Mouse (Mus musculus) hindbrain, embryonic 11.5 days (tissue): Measurements from ENCODE around the gene Atp6v0d1. TPM values are rescaled to one million over a fixed set of nuclear protein-coding genes. Genes with fewer than 3 reads are reported as not detected.

Source experiments
- ATAC-seq: fragments of 200-750 bp; cut with Nextera tagmentation; 2 replicates; pipeline ENCODE4 v1.8.0; 2017; ENCODE audit warnings: mild to moderate bottlenecking, moderate TSS enrichment, moderate library complexity; ENCODE audit not compliant: low FRiP score
- DNase-seq: peaks from one replicate; pipeline ENCODE4 v3.0.0-alpha.2; 2015; ENCODE audit warnings: low spot score
- H3K27ac ChIP-seq: fragments of 300-500 bp; sonication (generic); 2 replicates; pipeline ENCODE4 v1.5.1; 2014; ENCODE audit warnings: mild to moderate bottlenecking, low read depth, low read length
- H3K27me3 ChIP-seq: fragments of 300-500 bp; sonication (generic); 2 replicates; pipeline ENCODE4 v1.6.1; 2014; ENCODE audit warnings: mild to moderate bottlenecking, low read length, moderate library complexity, mixed read lengths; ENCODE audit not compliant: control insufficient read depth, insufficient read depth
- H3K36me3 ChIP-seq: fragments of 300-500 bp; sonication (generic); 2 replicates; pipeline ENCODE4 v1.6.1; 2014; ENCODE audit warnings: mild to moderate bottlenecking, low read length, moderate library complexity, mixed read lengths; ENCODE audit not compliant: control insufficient read depth, insufficient read depth
- H3K4me1 ChIP-seq: fragments of 300-500 bp; sonication (generic); replicated peaks from 2 replicates; pipeline ENCODE4 v1.6.1; 2014; ENCODE audit warnings: low read length, mixed read lengths; ENCODE audit not compliant: control insufficient read depth, insufficient read depth
- H3K4me2 ChIP-seq: fragments of 300-500 bp; sonication (generic); replicated peaks from 2 replicates; pipeline ENCODE4 v1.6.1; 2014; ENCODE audit warnings: mild to moderate bottlenecking, low read depth, low read length
- H3K4me3 ChIP-seq: fragments of 300-500 bp; sonication (generic); 2 replicates; pipeline ENCODE4 v1.5.1; 2014; ENCODE audit warnings: low read depth, low read length
- H3K9ac ChIP-seq: fragments of 300-500 bp; sonication (generic); 2 replicates; pipeline ENCODE4 v1.6.1; 2014; ENCODE audit warnings: low read depth, low read length
- H3K9me3 ChIP-seq: fragments of 300-500 bp; sonication (generic); 2 replicates; pipeline ENCODE4 v1.6.1; 2016; ENCODE audit warnings: low read length; ENCODE audit not compliant: control insufficient read depth
- WGBS: fragments of 180-500 bp; shearing (Covaris S2); extraction: QIAGEN DNeasy Blood & Tissue Kit; methylation state at CpG from one replicate; pipeline ENCODE4 v1.1.7; 2014; 5-methylcytosine and 5-hydroxymethylcytosine counted together
- polyA plus RNA-seq: library from polyadenylated mRNA; unstranded; fragments of >200 nt; fragmentation: Nextera tagmentation; extraction: Ambion mirVana; gene quantifications from 2 replicates; pipeline ENCODE4 v1.2.1, GENCODE M21; 2014

Atp6v0d1 gene
- polyA plus RNA-seq, 1 experiment from 2014 or later = 141 TPM

GRCm38 (mm10) chr8:105496439-105497180 is 69.2 kb downstream of the Atp6v0d1 start, which contains the start of gene Zdhhc1:
Gene Zdhhc1, minus strand, starts transcription at chr8:105496902.
- peak within 1 kb of the TSS; percentile 94 for H3K4me2 ChIP-seq
- H3K9me3 ChIP-seq = no peaks in the 10 kb centered on the region
- ATAC-seq (peak; percentile 93), DNase-seq (peak; percentile 94)
- H3K27ac ChIP-seq = peak within 1 kb of the TSS; percentile 43; the same call in 1 of the 2 replicates
- H3K36me3 ChIP-seq = no peaks in the 10 kb centered on the region
- H3K4me3 ChIP-seq = peak within 1 kb of the TSS; percentile 88
- H3K4me1 ChIP-seq = peaks cover 4% of the 10 kb centered on the region; the same call in 1 of the 2 replicates
- H3K9ac ChIP-seq = peak within 1 kb of the TSS; percentile 85
- under 1% methylated on average over 58 of the region's 68 CpGs for WGBS
- no peaks in the 10 kb centered on the region for H3K27me3 ChIP-seq

DNA sequence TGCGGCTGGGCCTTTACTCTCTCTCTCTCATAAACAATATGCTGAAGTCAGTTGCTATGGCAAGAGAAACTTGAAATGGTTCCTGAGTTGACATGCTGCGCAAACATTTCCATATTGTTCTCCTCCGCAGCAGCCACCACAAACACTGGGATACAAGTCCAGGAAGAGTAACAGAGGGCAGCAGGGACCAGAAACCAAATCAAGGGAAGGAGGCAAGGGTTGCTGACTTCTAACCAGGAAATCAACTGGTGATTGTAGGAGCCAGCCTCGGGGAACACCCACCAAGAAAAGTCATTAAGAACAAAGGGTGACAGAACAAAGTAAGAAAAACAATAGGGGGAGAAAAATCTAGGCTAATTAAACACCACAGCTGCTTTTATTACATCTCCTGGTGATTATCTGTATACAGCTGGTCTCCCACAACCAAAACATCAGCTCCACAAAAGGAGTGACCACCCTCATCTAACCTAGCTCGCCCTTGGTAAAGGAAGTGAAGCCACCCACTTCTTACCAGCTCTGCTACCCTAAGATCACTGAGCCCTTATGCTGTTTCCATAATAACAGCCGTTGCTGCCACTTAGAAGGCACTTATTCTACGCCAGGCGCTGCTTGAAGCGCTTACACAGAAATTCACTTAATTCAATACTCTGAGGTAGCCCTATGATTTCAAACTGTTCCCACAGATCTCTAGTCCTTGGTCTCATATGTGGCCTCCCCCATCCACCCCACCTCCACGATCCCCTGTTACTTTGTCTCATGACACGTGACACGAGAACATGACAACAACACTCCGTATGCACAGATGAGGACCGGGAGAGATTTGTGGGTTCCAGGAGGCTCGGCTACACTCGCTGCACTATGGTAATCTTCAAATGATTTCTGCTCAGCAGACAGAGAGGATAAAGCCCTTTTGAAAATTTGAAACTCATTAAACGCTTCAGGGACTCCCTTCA is 70.2 kb downstream of the Atp6v0d1 start:
- 42% methylated on average over 17 of the region's 17 CpGs for WGBS
- ATAC-seq = no peak
- H3K9ac ChIP-seq = peak overlapping the region; percentile 85
- no peaks in the 10 kb centered on the region for H3K27me3 ChIP-seq
- peak; percentile 22 for DNase-seq
- H3K9me3 ChIP-seq = no peaks in the 10 kb centered on the region
- peak overlapping the region; percentile 88 for H3K4me3 ChIP-seq
- H3K36me3 ChIP-seq = no peaks in the 10 kb centered on the region
- H3K27ac ChIP-seq = no peak overlapping the region
- H3K4me2 ChIP-seq = peak overlapping the region; percentile 94
- H3K4me1 ChIP-seq = peaks cover 4% of the 10 kb centered on the region; the same call in 1 of the 2 replicates

DNA sequence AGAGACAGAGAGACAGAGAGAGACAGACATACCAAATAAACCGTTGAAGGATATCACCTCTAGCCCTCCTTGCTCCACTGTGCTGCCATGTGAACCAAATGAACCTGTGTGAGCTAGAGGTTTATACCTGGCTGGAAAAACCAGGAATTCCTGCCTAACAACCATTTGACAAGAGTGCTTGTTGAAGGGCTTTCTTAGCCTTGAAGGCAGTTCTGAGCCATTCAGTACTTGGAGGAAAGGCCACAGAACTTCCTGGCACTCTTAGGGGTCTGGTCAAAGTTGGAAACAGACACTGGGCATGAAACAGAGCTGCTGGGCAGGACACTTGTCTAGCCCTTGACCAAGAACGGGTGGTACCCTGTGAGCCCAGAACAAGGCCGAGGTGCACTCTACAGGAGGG is 71.3 kb downstream of the Atp6v0d1 start:
- Histone ChIP-seq H3K27ac (no peak overlapping the region), H3K4me2 (no peak overlapping the region), H3K9ac (no peak overlapping the region), H3K4me3 (no peak overlapping the region), H3K27me3 (no peaks in the 10 kb centered on the region), H3K4me1 (peaks cover 4% of the 10 kb centered on the region; the same call in 1 of the 2 replicates), H3K9me3 (no peaks in the 10 kb centered on the region), H3K36me3 (no peaks in the 10 kb centered on the region)
- no peak for DNase-seq
- WGBS = 86% methylated on average over 3 of the region's 3 CpGs
- ATAC-seq = no peak

DNA sequence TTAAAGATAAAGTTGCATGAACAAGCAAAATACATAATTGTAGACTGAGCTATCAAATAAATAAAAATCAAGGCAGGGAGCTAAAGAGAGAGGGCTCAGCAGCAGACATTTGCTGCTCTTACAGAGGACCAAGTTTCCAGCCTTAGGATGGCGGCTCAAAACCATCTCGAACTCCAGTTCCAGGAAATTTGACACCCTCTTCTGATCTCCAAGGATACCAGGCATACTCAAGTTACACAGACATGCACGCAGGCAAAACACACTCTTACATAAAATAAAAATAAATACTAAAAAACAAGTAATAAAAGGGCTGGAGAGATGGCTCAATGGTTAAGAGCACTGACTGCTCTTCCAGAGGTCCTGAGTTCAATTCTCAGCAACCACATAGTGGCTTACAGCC is 72.4 kb downstream of the Atp6v0d1 start:
- DNase-seq (no peak), ATAC-seq (no peak)
- Histone ChIP-seq H3K36me3 (no peaks in the 10 kb centered on the region), H3K4me3 (no peak overlapping the region), H3K27me3 (no peaks in the 10 kb centered on the region), H3K9ac (no peak overlapping the region), H3K9me3 (no peaks in the 10 kb centered on the region), H3K27ac (no peak overlapping the region), H3K4me2 (no peak overlapping the region), H3K4me1 (peaks cover 4% of the 10 kb centered on the region; the same call in 1 of the 2 replicates)
- WGBS = 53% methylated on average over 3 of the region's 3 CpGs

DNA sequence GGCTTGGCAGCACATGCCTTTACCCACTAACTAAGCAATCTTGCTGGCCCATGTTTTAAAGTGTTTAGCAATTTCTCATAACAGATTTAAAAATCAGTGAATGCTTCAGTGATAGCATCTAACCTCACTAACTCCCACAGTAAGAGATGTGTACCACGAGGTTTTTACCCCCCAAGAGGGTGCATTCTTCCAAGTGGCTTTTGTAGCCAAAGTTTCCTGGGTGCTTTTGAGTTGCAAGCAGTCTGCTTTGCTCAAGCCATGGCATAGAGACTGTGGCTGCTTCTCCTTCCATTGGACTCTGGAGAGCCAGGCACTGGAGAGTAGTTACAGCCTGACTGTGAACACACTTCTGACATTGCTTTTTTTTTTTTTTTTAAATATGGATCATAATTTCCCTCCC is 76.6 kb downstream of the Atp6v0d1 start:
- no peak for ATAC-seq
- WGBS = 53% methylated on average over 1 of the region's 1 CpGs
- Histone ChIP-seq H3K9me3 (no peaks in the 10 kb centered on the region), H3K27ac (no peak overlapping the region), H3K4me2 (no peak overlapping the region), H3K4me3 (no peak overlapping the region), H3K4me1 (no peaks in the 10 kb centered on the region), H3K36me3 (no peaks in the 10 kb centered on the region), H3K9ac (no peak overlapping the region), H3K27me3 (no peaks in the 10 kb centered on the region)
- DNase-seq = no peak

DNA sequence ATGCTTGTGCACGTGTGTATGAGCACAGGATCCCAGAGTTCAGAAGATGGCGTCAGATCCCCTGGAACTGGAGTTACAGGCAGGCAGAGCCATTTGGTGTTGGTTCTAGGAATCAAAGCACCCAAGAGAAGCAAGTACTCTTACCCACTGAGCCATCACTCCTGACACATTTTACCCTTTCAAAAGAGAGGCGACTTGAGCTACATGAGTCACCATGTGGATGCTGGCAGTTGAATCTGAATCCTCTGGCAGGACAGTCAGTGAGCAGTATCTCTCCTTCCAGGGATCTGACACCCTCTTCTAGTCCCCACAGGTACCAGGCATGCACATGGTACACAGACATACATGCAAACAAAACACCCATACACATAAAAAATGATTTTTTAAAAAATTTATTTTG is 77.8 kb downstream of the Atp6v0d1 start:
- 63% methylated on average over 3 of the region's 3 CpGs for WGBS
- DNase-seq (no peak), ATAC-seq (no peak)
- H3K27me3 ChIP-seq = no peaks in the 10 kb centered on the region
- H3K36me3 ChIP-seq = no peaks in the 10 kb centered on the region
- no peaks in the 10 kb centered on the region for H3K9me3 ChIP-seq
- no peak overlapping the region for H3K4me3 ChIP-seq
- H3K4me2 ChIP-seq = no peak overlapping the region
- no peak overlapping the region for H3K27ac ChIP-seq
- no peak overlapping the region for H3K9ac ChIP-seq
- no peaks in the 10 kb centered on the region for H3K4me1 ChIP-seq

DNA sequence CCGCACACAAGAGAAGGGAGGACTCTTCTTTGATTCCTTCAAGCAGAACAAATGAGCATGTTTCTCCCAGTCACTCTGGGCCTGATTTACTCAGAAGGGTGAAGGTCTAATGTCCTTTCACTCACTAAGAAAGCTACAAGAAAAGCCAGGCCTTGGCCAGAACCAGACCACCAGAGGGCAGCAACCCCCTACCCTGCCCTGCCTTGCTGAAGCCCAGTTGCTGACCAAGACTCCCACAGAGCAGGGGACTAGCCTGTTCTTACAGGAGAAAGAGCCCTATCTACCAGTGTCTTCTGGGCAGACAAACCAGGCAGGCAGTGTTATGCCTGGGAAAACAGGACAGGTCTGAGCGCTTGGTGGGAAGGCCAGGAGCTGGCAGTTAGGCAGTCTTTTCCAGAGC is 81.5 kb downstream of the Atp6v0d1 start:
- Histone ChIP-seq H3K4me3 (no peak overlapping the region), H3K27ac (no peak overlapping the region), H3K9ac (no peak overlapping the region), H3K4me1 (no peaks in the 10 kb centered on the region), H3K4me2 (no peak overlapping the region), H3K36me3 (no peaks in the 10 kb centered on the region), H3K27me3 (no peaks in the 10 kb centered on the region), H3K9me3 (no peaks in the 10 kb centered on the region)
- 22% methylated on average over 2 of the region's 2 CpGs for WGBS
- ATAC-seq = 0 out of 2 replicates have a peak, but pooled peaks have one; percentile 28
- DNase-seq = peak; percentile 78

GRCm38 (mm10) chr8:105484030-105484368 is 81.8 kb downstream of the Atp6v0d1 start:
- no peak overlapping the region for H3K9ac ChIP-seq
- no peaks in the 10 kb centered on the region for H3K27me3 ChIP-seq
- 44% methylated on average over 3 of the region's 3 CpGs for WGBS
- no peak for ATAC-seq
- no peak overlapping the region for H3K27ac ChIP-seq
- no peaks in the 10 kb centered on the region for H3K4me1 ChIP-seq
- DNase-seq = no peak
- no peak overlapping the region for H3K4me3 ChIP-seq
- H3K9me3 ChIP-seq = no peaks in the 10 kb centered on the region
- H3K4me2 ChIP-seq = no peak overlapping the region
- no peaks in the 10 kb centered on the region for H3K36me3 ChIP-seq
